Mouse (Mus musculus): Measurements from ENCODE around the gene Gpr165. TPM values are rescaled to one million over a fixed set of nuclear protein-coding genes. Genes with fewer than 3 reads are reported as not detected.

Gpr165 gene
- not detected in 2 replicates for polyA plus RNA-seq (2011; ENCODE audit: insufficient read depth, insufficient read length, low read depth, missing spikeins)

DNA sequence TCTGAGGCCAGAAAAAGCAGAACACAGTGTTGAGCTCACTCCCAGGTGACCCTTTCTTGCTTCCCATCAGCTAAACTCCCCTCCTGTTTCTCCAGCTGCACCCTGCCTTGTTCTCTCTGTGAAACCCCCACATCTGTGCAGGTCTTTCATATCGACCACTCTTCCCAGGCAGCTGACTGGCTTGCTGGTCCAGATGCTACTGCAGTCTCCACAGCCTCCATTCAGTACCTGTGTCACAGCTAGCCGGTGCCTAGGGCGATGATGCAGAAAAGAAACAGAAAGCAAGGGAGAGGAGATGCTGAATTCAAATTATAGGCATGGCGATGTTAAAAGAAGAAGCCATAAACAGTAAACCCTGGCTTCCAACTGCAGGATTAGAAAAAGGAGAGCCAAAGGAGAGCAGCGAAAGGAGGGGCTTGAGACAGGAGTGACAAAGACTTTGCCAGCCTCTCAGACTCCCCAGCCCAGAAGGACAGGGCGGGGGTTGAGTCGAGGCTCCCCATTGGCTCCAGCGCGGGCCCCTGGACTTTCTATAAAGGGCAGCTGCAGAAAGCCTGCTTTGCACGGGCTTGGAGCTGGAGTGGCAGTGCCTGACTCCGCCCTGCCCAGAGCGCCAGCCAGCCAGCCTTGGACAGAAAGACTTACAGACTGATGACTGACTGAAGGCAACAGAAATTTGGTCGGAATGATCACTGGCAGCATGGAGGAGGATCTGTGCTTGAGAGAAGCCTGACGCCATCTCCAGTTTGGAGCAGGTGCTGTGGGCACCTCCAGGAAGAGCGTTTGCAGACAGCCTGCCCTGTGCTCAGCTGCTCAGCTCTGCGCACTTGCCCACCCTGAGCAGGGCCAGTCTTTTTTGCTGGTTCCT lies at the start of gene Gpr165:
Gpr165 (plus strand) TSS at position 535 of the 868 bp plus-strand sequence.
- Histone ChIP-seq H3K4me3 (ENCODE audit: low read depth, low read length) (no peak within 1 kb of the TSS), H3K27ac (ENCODE audit: insufficient read depth, low read length) (no peak within 1 kb of the TSS), H3K36me3 (ENCODE audit: control insufficient read depth, insufficient read depth, low read length, poor library complexity, severe bottlenecking) (no peaks in the 10 kb centered on the region), H3K27me3 (ENCODE audit: control insufficient read depth, insufficient read depth, low read length, poor library complexity, severe bottlenecking) (no peaks in the 10 kb centered on the region), H3K9me3 (replicated peaks; ENCODE audit: control insufficient read depth, insufficient read depth, low read length, poor library complexity, severe bottlenecking) (no peaks in the 10 kb centered on the region), H3K9ac (ENCODE audit: low read depth, poor library complexity, severe bottlenecking) (no peak within 1 kb of the TSS), H3K4me1 (ENCODE audit: control insufficient read depth, insufficient read depth, low read length) (no peaks in the 10 kb centered on the region)
- TF ChIP-seq POLR2A (IDR thresholded peaks at IDR 0.05; ENCODE audit: insufficient read depth, low read length), result no peak
- no peak for TF ChIP-seq CTCF (IDR thresholded peaks at IDR 0.05; ENCODE audit: low read depth, low read length)
- no peak for TF ChIP-seq EP300 (IDR thresholded peaks at IDR 0.05; ENCODE audit: insufficient read depth, low read depth, low read length)

DNA sequence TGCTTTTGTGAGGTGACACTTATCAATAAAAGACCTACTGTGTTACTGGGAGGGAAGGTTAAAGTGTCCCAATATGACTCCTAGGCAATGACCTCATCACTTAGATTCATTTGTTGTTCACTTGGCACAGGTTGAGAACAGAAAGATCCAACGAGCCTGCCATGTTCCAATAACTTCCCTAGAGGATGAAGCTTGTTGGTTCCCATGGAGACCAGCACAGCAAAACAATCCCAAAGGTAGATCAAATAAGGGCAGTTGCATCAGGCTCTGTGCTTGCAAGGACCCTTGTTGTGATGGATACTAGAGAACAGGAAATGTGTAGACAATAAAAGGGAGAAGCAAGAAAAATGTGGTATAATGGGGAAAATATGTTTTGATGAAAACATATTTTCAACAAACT lies 38.4 kb upstream of the Gpr165 start:
- Histone ChIP-seq H3K36me3 (ENCODE audit: control insufficient read depth, insufficient read depth, low read length, poor library complexity, severe bottlenecking) (no peaks in the 10 kb centered on the region), H3K27ac (ENCODE audit: insufficient read depth, low read length) (no peak overlapping the region), H3K4me3 (ENCODE audit: low read depth, low read length) (no peak overlapping the region), H3K27me3 (ENCODE audit: control insufficient read depth, insufficient read depth, low read length, poor library complexity, severe bottlenecking) (no peaks in the 10 kb centered on the region), H3K9me3 (replicated peaks; ENCODE audit: control insufficient read depth, insufficient read depth, low read length, poor library complexity, severe bottlenecking) (no peaks in the 10 kb centered on the region), H3K9ac (ENCODE audit: low read depth, poor library complexity, severe bottlenecking) (no peak overlapping the region), H3K4me1 (ENCODE audit: control insufficient read depth, insufficient read depth, low read length) (no peaks in the 10 kb centered on the region)
- TF ChIP-seq EP300 (IDR thresholded peaks at IDR 0.05; ENCODE audit: insufficient read depth, low read depth, low read length) (no peak), POLR2A (IDR thresholded peaks at IDR 0.05; ENCODE audit: insufficient read depth, low read length) (no peak), CTCF (IDR thresholded peaks at IDR 0.05; ENCODE audit: low read depth, low read length) (no peak)
